Mouse (Mus musculus): ENCODE results near the gene Ndufs1. TPM values are rescaled to one million over a fixed set of nuclear protein-coding genes. Genes with fewer than 3 reads are reported as not detected.

Ndufs1 gene
- polyA plus RNA-seq, 1 experiment from 2014 or later, result 140 TPM

GRCm38 (mm10) chr1:63207607-63208006 is 31.0 kb upstream of the Ndufs1 start:
- H3K27ac ChIP-seq (ENCODE audit: low read depth), result no peak overlapping the region
- DNase-seq (ENCODE audit: low spot score) (no peak), ATAC-seq (replicated peaks; ENCODE audit: low FRiP score, low TSS enrichment, low read depth) (no peak)
- H3K36me3 ChIP-seq (ENCODE audit: control insufficient read depth, insufficient read depth, low read length), result no peaks in the 10 kb centered on the region
- no peak overlapping the region for H3K4me2 ChIP-seq (ENCODE audit: low read length)
- H3K9ac ChIP-seq (ENCODE audit: low read length), result no peak overlapping the region
- no peaks in the 10 kb centered on the region for H3K27me3 ChIP-seq (replicated peaks; ENCODE audit: control insufficient read depth, insufficient read depth, low read length)
- 80% methylated on average over 3 of the region's 3 CpGs for WGBS
- no peaks in the 10 kb centered on the region for H3K9me3 ChIP-seq (ENCODE audit: control insufficient read depth, low read length)
- peaks cover 10% of the 10 kb centered on the region; the same call in 1 of the 2 replicates for H3K4me1 ChIP-seq (replicated peaks; ENCODE audit: control insufficient read depth, insufficient read depth, low read length)
- no peak overlapping the region for H3K4me3 ChIP-seq (ENCODE audit: low read depth, low read length)

GRCm38 (mm10) chr1:63204660-63205394 is 28.2 kb upstream of the Ndufs1 start:
- peaks cover 10% of the 10 kb centered on the region; the same call in 1 of the 2 replicates for H3K4me1 ChIP-seq (replicated peaks; ENCODE audit: control insufficient read depth, insufficient read depth, low read length)
- no peak for ATAC-seq (replicated peaks; ENCODE audit: low FRiP score, low TSS enrichment, low read depth)
- 40% methylated on average over 7 of the region's 7 CpGs for WGBS

GRCm38 (mm10) chr1:63203950-63204659 is 27.5 kb upstream of the Ndufs1 start:
- ATAC-seq (replicated peaks; ENCODE audit: low FRiP score, low TSS enrichment, low read depth) (no peak; the same call in 1 of the 2 replicates), DNase-seq (ENCODE audit: low spot score) (no peak)
- Histone ChIP-seq H3K9ac (ENCODE audit: low read length) (no peak overlapping the region), H3K9me3 (ENCODE audit: control insufficient read depth, low read length) (peaks cover 8% of the 10 kb centered on the region; the same call in 1 of the 2 replicates), H3K4me2 (ENCODE audit: low read length) (no peak overlapping the region), H3K27ac (ENCODE audit: low read depth) (peak overlapping the region; percentile 16; the same call in 1 of the 2 replicates), H3K27me3 (replicated peaks; ENCODE audit: control insufficient read depth, insufficient read depth, low read length) (no peaks in the 10 kb centered on the region), H3K4me1 (replicated peaks; ENCODE audit: control insufficient read depth, insufficient read depth, low read length) (peaks cover 10% of the 10 kb centered on the region; the same call in 1 of the 2 replicates), H3K36me3 (ENCODE audit: control insufficient read depth, insufficient read depth, low read length) (no peaks in the 10 kb centered on the region), H3K4me3 (ENCODE audit: low read depth, low read length) (no peak overlapping the region)
- WGBS, result 10% methylated on average over 7 of the region's 7 CpGs

More at GRCm38 (mm10) chr1:63204660-63205394, 28.2 kb upstream of the Ndufs1 start:
- no peak for DNase-seq (ENCODE audit: low spot score)
- H3K27me3 ChIP-seq (replicated peaks; ENCODE audit: control insufficient read depth, insufficient read depth, low read length), result no peaks in the 10 kb centered on the region
- H3K4me2 ChIP-seq (ENCODE audit: low read length), result no peak overlapping the region
- H3K9ac ChIP-seq (ENCODE audit: low read length), result no peak overlapping the region
- no peaks in the 10 kb centered on the region for H3K36me3 ChIP-seq (ENCODE audit: control insufficient read depth, insufficient read depth, low read length)
- no peak overlapping the region for H3K4me3 ChIP-seq (ENCODE audit: low read depth, low read length)
- H3K9me3 ChIP-seq (ENCODE audit: control insufficient read depth, low read length), result peaks cover 6% of the 10 kb centered on the region; the same call in 1 of the 2 replicates
- peak overlapping the region; percentile 16; the same call in 1 of the 2 replicates for H3K27ac ChIP-seq (ENCODE audit: low read depth)

- no peaks in the 10 kb centered on the region for H3K36me3 ChIP-seq (ENCODE audit: control insufficient read depth, insufficient read depth, low read length)
- WGBS, result 89% methylated on average over 1 of the region's 1 CpGs
- H3K9ac ChIP-seq (ENCODE audit: low read length), result no peak overlapping the region
- peaks cover 8% of the 10 kb centered on the region; the same call in 1 of the 2 replicates for H3K9me3 ChIP-seq (ENCODE audit: control insufficient read depth, low read length)
- ATAC-seq (replicated peaks; ENCODE audit: low FRiP score, low TSS enrichment, low read depth) (no peak), DNase-seq (ENCODE audit: low spot score) (no peak)
- no peaks in the 10 kb centered on the region for H3K27me3 ChIP-seq (replicated peaks; ENCODE audit: control insufficient read depth, insufficient read depth, low read length)
- no peak overlapping the region for H3K4me2 ChIP-seq (ENCODE audit: low read length)
- H3K4me1 ChIP-seq (replicated peaks; ENCODE audit: control insufficient read depth, insufficient read depth, low read length), result peaks cover 10% of the 10 kb centered on the region; the same call in 1 of the 2 replicates
- H3K4me3 ChIP-seq (ENCODE audit: low read depth, low read length), result no peak overlapping the region
- no peak overlapping the region for H3K27ac ChIP-seq (ENCODE audit: low read depth)
Observed at GRCm38 (mm10) chr1:63203471-63203870, 26.8 kb upstream of the Ndufs1 start.

- Histone ChIP-seq H3K27me3 (replicated peaks; ENCODE audit: control insufficient read depth, insufficient read depth, low read length) (no peaks in the 10 kb centered on the region), H3K4me1 (replicated peaks; ENCODE audit: control insufficient read depth, insufficient read depth, low read length) (peaks cover 10% of the 10 kb centered on the region; the same call in 1 of the 2 replicates), H3K27ac (ENCODE audit: low read depth) (no peak overlapping the region), H3K9ac (ENCODE audit: low read length) (no peak overlapping the region), H3K4me3 (ENCODE audit: low read depth, low read length) (no peak overlapping the region), H3K36me3 (ENCODE audit: control insufficient read depth, insufficient read depth, low read length) (no peaks in the 10 kb centered on the region), H3K4me2 (ENCODE audit: low read length) (no peak overlapping the region), H3K9me3 (ENCODE audit: control insufficient read depth, low read length) (peaks cover 8% of the 10 kb centered on the region; the same call in 1 of the 2 replicates)
- 90% methylated on average over 1 of the region's 1 CpGs for WGBS
- ATAC-seq (replicated peaks; ENCODE audit: low FRiP score, low TSS enrichment, low read depth) (no peak), DNase-seq (ENCODE audit: low spot score) (no peak)
Observed at GRCm38 (mm10) chr1:63201672-63202071, 25.0 kb upstream of the Ndufs1 start.

- Histone ChIP-seq H3K9ac (ENCODE audit: low read length) (no peak overlapping the region), H3K27ac (ENCODE audit: low read depth) (no peak overlapping the region), H3K9me3 (ENCODE audit: control insufficient read depth, low read length) (peaks cover 8% of the 10 kb centered on the region; the same call in 1 of the 2 replicates), H3K4me1 (replicated peaks; ENCODE audit: control insufficient read depth, insufficient read depth, low read length) (peaks cover 10% of the 10 kb centered on the region; the same call in 1 of the 2 replicates), H3K36me3 (ENCODE audit: control insufficient read depth, insufficient read depth, low read length) (no peaks in the 10 kb centered on the region), H3K4me3 (ENCODE audit: low read depth, low read length) (no peak overlapping the region), H3K4me2 (ENCODE audit: low read length) (no peak overlapping the region), H3K27me3 (replicated peaks; ENCODE audit: control insufficient read depth, insufficient read depth, low read length) (no peaks in the 10 kb centered on the region)
- ATAC-seq (replicated peaks; ENCODE audit: low FRiP score, low TSS enrichment, low read depth) (no peak), DNase-seq (ENCODE audit: low spot score) (no peak)
- 95% methylated on average over 18 of the region's 18 CpGs for WGBS
Observed at GRCm38 (mm10) chr1:63200322-63200721, 23.7 kb upstream of the Ndufs1 start.

- H3K4me1 ChIP-seq (replicated peaks; ENCODE audit: control insufficient read depth, insufficient read depth, low read length), result peaks cover 8% of the 10 kb centered on the region; the same call in 1 of the 2 replicates
- no peak for DNase-seq (ENCODE audit: low spot score)
- no peak overlapping the region for H3K9ac ChIP-seq (ENCODE audit: low read length)
- no peaks in the 10 kb centered on the region for H3K36me3 ChIP-seq (ENCODE audit: control insufficient read depth, insufficient read depth, low read length)
- H3K4me2 ChIP-seq (ENCODE audit: low read length), result no peak overlapping the region
- no peak overlapping the region for H3K27ac ChIP-seq (ENCODE audit: low read depth)
- no peak for ATAC-seq (replicated peaks; ENCODE audit: low FRiP score, low TSS enrichment, low read depth)
- H3K9me3 ChIP-seq (ENCODE audit: control insufficient read depth, low read length), result peaks cover 8% of the 10 kb centered on the region; the same call in 1 of the 2 replicates
- WGBS, result 83% methylated on average over 6 of the region's 6 CpGs
- no peaks in the 10 kb centered on the region for H3K27me3 ChIP-seq (replicated peaks; ENCODE audit: control insufficient read depth, insufficient read depth, low read length)
- H3K4me3 ChIP-seq (ENCODE audit: low read depth, low read length), result no peak overlapping the region
Observed at GRCm38 (mm10) chr1:63199387-63199786, 22.8 kb upstream of the Ndufs1 start.

- Histone ChIP-seq H3K36me3 (ENCODE audit: control insufficient read depth, insufficient read depth, low read length) (no peaks in the 10 kb centered on the region), H3K4me2 (ENCODE audit: low read length) (no peak overlapping the region), H3K9me3 (ENCODE audit: control insufficient read depth, low read length) (peaks cover 8% of the 10 kb centered on the region; the same call in 1 of the 2 replicates), H3K9ac (ENCODE audit: low read length) (no peak overlapping the region), H3K27ac (ENCODE audit: low read depth) (no peak overlapping the region), H3K4me1 (replicated peaks; ENCODE audit: control insufficient read depth, insufficient read depth, low read length) (no peaks in the 10 kb centered on the region), H3K27me3 (replicated peaks; ENCODE audit: control insufficient read depth, insufficient read depth, low read length) (no peaks in the 10 kb centered on the region), H3K4me3 (ENCODE audit: low read depth, low read length) (no peak overlapping the region)
- DNase-seq (ENCODE audit: low spot score), result no peak
- no peak for ATAC-seq (replicated peaks; ENCODE audit: low FRiP score, low TSS enrichment, low read depth)
- 38% methylated on average over 5 of the region's 5 CpGs for WGBS
Observed at GRCm38 (mm10) chr1:63195848-63196512, 19.3 kb upstream of the Ndufs1 start.
